Mouse (Mus musculus) neural tube, embryonic 10.5 days (tissue): ENCODE results near the gene Mfsd2a.
"Not testable (repeated sequence)": the region's sequence is repeated elsewhere in the genome, so short reads cannot be mapped to it uniquely, and the experiment has no call there.

Source experiments
- DNase-seq: peaks from one replicate; pipeline ENCODE4 v3.0.0-alpha.2; 2017; ENCODE audit warnings: low spot score; ENCODE audit errors: extremely low spot score

The Mfsd2a gene

GRCm38 (mm10) chr4:122961100-122961567 lies at the start of gene Mfsd2a:
Gene Mfsd2a (minus strand): TSS chr4:122961188.
- no peak for DNase-seq

DNA sequence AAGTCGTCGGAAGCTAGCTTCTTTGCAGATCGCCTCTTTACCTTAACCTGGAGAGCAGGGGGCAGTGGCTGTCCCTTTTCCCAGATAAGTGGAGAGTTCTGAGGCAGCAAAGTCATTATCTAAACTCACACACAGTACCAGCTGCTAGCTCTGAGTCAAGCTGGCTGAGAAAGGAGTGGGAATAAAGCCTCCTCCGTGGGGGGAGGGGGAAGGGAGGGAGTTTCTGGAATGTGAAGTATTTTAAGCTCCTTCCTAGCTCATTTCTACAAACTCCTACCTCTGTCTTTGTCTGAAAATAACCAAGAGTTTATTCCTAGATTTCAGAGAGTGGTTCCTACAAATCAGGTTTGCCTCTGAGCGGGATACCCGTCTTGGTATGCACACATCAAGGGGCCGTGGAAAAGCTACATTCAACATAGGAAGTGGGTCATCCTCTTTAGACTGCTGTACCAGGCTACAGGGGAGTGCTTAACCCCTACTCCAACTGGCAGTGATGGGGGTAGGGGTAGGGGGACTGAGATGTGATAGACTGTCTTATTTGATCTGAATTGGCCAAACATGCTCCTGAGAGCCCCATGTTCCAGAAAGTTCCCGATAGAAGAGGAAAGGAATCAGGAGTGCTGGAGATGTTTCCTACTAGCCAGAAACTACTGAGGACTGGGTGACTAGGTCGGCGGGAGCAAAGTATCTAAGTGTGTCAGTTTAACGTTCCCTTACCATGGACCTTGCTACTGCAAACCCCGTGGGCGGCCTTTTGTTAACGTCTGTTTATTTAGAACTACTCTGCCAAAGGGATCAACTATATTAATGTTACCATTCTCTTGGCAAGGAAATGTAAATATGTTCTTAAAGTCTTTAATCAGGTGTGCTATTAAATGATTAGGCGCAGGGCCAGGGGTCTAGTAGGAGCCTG lies 44.3 kb upstream of the Mfsd2a start:
- DNase-seq, result no peak

- DNase-seq, result no peak
Measured at GRCm38 (mm10) chr4:123000617-123001342, 39.8 kb upstream of the Mfsd2a start.

DNA sequence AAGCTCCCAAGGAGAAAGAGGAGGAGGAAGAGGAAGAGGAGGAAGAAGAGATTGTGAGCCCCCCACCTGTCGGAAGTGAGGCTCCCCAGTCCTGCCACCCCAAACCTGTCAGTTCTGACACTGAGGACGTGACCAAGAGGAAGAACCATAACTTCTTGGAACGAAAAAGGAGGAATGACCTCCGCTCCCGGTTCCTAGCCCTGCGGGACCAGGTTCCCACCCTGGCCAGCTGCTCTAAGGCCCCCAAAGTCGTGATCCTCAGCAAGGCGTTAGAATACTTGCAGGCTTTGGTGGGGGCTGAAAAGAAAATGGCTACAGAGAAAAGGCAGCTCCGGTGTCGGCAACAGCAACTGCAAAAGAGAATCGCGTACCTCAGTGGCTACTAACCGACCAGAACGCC lies 39.1 kb upstream of the Mfsd2a start:
- DNase-seq, result no peak

GRCm38 (mm10) chr4:122999263-122999691 lies 38.3 kb upstream of the Mfsd2a start:
- no peak for DNase-seq

GRCm38 (mm10) chr4:122998537-122999262 lies 37.7 kb upstream of the Mfsd2a start:
- peak; percentile 79 for DNase-seq

DNA sequence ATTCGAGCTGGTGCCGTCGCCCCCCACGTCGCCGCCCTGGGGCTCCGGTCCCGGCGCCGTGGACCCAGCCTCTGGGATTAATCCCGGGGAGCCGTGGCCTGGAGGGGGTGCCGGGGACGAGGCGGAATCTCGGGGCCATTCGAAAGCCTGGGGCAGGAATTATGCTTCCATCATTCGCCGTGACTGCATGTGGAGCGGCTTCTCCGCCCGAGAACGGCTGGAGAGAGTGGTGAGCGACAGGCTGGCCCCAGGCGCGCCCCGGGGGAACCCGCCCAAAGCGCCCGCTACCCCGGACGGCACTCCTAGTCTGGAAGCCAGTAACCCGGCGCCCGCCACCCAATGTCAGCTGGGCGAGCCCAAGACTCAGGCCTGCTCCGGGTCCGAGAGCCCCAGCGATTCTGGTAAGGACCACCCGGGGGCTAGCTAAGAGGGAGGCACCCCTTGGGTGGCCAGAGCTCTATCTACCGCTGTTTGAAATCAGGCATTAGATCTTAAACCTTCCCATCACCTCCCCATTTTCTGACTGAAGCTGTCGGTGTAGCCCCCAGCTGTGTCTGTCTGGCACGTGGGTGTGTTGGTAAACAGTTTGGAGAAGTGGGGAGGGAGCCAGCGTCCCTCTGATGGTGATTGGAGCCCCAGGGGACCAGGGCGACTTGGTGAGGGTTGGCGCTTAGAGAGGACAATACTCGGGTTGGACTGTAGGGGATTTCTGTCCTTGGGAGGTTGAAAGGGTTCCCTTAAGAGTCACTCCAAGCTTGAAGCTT lies 35.8 kb upstream of the Mfsd2a start:
- peak; percentile 68 for DNase-seq

DNA sequence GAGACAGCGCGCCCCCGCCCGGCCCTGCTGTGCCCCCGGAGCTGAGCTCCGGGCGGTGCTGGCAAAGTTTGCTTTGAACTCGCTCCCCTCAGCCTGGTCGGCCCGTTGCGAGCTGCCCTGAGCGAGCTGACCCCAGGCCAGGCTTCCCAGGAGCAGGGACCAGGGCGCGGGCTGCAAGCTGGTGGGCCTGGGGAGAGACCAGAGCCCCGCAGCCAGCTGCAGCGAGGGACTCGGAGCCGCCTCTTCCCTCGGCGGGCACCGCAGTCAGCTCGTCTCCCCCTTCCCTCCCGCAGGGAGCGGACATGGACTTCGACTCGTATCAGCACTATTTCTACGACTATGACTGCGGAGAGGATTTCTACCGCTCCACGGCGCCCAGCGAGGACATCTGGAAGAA lies 35.2 kb upstream of the Mfsd2a start:
- DNase-seq, result peak; percentile 82

DNA sequence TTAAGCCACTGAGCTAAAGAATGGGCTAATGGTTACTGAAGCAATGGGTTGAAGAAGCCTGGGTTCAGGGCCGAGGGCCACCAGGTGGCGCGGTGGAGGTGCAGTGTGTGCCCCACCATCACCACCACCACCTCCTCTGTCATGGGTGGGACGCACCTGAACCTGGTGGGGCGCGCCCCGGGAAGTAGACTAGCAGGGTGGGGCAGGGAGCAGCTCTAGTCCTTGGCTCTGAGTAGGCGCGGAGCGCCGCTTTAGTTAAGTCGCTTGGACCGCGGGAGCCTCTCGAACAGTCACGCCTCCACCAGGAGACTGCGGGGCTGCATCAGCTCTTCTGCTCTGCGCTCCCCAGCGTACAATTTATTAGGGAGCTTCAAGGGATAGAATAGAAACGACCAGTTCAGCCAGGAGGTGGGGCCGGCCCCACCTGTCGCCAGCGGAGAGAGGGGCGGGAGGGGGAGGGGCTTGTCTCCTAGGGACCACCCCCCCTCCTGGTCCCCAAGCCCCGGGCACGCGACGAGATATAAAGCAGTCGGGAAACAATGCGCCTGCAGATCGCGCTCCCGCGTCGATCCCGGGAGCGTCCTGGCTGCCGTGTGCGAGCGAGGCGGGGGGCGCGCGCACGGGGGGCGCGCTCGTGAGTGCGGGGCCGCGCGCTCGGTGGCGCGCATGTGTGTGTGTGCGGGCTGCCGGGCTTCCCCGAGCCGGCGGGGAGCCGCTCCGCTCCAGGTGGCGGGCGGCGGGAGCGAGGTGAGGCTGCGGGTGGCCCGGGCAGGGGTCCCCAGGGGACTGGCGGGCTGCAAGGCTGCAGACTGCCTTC lies 34.6 kb upstream of the Mfsd2a start, which contains the start of gene Mycl:
Gene Mycl (plus strand): TSS at position 249 of the 817 bp plus-strand sequence.
- peak; percentile 90 for DNase-seq

- DNase-seq, result no peak
Measured at GRCm38 (mm10) chr4:122992276-122992675, 31.3 kb upstream of the Mfsd2a start.

GRCm38 (mm10) chr4:122991177-122991576 lies 30.2 kb upstream of the Mfsd2a start:
- no peak for DNase-seq

GRCm38 (mm10) chr4:122988004-122988403 lies 27.0 kb upstream of the Mfsd2a start:
- not testable (repeated sequence) for DNase-seq

- DNase-seq, result no peak
Measured at GRCm38 (mm10) chr4:122987421-122987820, 26.4 kb upstream of the Mfsd2a start.

GRCm38 (mm10) chr4:122985110-122985509 lies 24.1 kb upstream of the Mfsd2a start:
- DNase-seq, result no peak

DNA sequence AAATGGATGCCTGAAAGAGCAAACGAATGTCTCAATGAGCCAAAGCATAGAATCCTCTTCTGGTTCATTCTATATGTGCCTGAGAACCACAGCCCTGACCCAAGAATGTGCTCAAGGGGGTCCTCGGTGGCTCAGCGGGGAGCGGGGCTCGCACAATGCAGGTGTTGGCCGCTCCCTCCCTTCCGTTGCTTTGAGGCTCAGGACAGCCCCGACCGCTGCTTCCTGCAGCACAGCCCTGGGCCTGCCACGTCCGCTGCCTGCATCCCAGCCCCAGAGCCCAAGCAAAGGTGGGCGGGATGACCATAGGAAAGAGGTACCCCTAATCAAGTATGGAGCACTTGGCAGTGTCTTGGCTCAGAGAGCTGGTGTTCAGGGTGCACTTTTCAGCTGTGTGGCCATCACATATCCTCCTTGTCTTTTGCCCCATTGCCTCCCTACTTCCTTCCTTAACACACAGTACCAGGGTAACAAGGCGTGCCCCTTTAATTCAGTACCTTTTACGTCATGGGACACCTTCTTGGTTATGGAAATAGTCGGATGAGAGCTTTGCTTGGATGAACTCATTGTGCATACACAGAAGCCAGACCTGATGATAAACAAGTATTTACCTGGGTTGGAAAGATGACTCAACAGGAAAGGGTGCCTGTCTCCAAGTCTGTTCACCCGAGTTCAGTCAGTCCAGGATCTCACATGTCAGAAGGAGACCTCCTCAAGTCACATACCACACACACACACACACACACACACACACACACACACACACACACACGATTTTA lies 22.7 kb upstream of the Mfsd2a start:
- no peak for DNase-seq

DNA sequence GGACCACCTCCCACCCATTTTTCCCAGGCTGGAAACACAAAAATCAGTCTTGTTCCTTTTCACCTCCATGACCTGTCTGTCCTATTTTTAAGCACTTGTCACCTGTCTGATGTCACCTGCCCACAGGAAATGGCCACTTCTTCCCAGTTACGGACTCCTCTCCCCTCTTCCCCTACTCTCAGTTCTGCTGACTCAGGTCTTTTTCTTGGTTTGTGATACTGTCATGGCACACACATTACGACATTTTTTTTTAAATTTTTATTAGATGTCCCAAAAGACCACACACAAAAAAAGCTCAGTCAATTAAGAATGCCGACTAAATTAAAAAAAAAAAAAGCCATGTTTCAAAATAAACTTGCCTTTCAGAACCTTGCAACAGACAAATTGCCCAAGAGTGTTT lies 21.5 kb upstream of the Mfsd2a start:
- no peak for DNase-seq

DNA sequence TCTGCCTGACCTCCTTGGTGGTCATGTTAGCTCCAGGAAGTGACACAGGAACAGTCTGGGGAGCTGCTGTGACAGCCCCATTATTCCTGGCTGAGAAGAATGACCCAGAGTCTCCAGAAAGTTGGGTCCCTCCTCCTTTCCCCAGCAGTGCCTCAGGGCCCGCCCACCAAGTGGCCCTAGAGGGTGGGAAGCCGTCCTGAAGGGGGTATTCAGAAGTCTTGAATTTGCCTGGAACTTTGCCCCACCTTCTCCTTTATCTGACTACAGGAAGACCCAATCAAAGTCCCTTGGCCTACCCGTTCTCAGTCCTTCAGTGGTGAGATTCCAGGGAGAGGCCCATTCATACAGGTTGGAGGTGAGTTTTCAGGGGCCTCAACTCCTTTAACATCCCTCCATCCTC lies 20.9 kb upstream of the Mfsd2a start:
- DNase-seq, result no peak

GRCm38 (mm10) chr4:122981238-122981637 lies 20.2 kb upstream of the Mfsd2a start:
- DNase-seq, result no peak

DNA sequence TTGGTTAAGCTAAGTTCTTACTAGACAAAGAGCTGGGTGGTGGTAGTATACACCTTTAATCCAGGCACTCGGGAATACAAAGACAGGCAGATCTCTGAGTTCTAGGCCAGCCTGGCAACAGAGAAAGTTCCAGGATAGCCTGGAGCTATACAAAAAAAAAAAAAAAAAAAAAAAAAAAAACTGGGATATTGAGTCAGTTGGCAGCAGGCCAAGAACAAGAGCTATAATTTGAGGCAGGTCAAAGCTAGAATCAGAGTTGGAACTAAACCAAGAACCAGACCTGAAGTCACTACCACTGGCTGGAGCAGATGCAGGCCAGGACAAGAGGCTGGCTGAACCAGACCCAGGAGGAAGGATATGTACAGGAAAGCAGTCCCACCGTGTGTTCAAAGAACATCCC lies 19.7 kb upstream of the Mfsd2a start:
- no peak for DNase-seq
